Mouse (Mus musculus): Measurements from ENCODE around the gene Atp8a1.

The Atp8a1 gene

GRCm38 (mm10) chr5:67758126-67758525 is 89.1 kb downstream of the Atp8a1 start:
- no peak for DNase-seq

DNA sequence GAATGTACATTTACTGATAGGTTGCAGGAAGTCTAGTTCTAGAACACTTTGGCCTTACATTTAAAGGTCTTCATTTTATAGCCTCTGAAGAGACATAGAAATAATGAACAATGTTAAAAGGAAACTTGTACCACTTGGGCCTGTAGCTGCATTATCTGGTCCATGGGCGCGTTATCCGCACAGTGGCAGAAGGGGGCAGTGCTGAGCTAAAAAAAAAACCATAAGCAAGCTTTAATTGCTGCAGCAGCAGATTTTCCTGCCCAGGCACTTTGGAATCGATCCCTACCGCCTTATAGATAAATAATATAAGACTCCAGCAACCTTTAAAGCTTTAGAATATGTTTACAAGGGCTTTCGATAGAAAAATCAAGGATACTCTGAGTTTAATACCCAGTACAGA is 91.1 kb downstream of the Atp8a1 start:
- DNase-seq, result peak in 1 of 2 experiments; percentile 47

- no peak for DNase-seq
Observed at GRCm38 (mm10) chr5:67753057-67753456, 94.2 kb downstream of the Atp8a1 start.

DNA sequence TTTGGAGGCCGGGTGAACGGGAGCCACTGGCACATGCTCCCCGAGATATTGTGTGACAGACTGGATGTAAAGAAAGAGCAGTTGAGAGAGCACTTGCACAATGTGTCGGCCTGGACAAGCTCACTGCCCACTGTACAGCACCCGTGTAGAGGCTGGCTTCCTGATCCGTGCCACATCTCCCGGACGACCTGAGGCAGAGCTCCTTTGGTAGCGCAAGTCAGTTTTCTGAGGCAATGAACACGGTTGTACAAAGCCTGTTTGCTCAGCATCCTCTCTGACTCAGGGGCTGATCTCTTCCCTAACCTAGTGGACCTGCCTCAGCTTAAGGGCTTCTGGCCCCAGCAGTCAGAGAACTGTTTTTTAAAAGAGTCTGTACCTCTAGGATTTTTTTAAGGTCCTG is 94.6 kb downstream of the Atp8a1 start:
- DNase-seq, result no peak

DNA sequence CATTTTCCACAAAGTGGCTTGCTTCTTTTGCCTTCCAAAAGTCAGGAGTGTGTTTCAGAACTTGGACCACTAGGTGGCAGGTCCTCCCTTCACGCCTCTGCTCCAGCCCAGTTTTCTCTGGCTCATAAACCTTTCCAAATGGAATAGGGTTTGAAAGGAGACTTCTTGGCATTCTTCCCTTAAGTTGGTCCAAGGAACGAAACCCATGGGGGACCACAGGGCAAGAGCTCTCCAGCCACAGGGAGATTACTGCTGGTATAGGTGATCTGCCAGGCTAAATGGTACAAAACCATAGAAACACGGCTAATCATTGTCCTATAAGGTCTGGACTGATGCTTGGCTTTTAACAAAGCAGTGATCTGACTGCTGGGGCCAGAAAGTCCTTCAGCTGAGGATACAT is 95.2 kb downstream of the Atp8a1 start:
- DNase-seq, result peak in 1 of 2 experiments; percentile 29

- DNase-seq, result no peak
Observed at GRCm38 (mm10) chr5:67739261-67739660, 108.0 kb downstream of the Atp8a1 start.

DNA sequence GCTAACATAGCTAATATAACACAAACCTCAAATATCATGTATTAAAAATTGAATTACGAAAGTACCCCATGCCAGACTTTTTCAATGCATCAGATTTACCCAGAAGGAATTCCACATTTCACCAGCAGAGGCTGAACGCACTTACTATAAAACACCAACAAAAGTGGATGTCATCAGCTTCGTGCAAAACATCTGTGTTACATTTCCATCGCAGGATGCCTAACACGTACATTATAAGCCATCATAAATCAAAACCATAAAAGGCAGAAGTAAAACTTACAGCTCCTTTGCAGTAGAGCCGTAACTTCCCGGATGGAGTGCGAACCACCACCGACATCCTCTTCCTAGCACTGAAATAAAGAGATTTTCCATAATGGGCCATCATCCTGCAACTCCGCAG is 109.1 kb downstream of the Atp8a1 start:
- no peak for DNase-seq

- no peak for DNase-seq
Observed at GRCm38 (mm10) chr5:67735771-67736170, 111.5 kb downstream of the Atp8a1 start.

DNA sequence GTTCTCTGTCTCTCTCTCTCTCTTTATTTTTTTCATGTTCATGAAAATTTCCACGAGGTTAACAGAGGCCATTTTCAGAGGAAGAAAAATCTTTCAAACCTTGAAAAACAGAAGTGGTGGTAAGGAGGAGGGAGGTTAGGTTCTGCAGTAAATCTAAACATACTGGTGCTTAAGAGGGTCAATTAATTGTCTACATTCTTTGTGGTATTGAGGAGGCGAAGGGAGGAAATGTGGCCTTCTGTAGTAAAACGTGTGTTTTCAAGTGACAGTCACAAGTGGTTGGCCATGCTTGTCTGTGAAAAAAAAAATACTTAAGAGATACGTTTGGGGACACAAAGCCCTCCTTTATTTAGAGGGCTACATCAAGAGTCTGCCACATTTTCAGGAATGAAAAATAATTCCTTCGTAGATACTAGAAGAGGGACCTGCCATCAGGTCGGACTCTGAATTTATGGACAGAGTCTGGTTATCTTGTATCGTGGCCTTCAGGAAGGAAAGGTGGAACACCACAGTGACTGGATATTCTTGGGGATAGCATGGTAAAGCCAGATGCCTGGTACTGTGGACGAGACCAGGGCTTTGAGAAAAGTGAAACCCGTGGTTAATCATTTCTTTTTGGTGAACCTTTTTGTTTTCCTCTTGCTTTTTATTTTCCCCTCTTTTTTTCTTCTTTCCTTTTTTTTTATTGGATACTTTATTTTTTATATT is 113.5 kb downstream of the Atp8a1 start:
- DNase-seq, result no peak

- DNase-seq, result no peak
Observed at GRCm38 (mm10) chr5:67733150-67733549, 114.1 kb downstream of the Atp8a1 start.

DNA sequence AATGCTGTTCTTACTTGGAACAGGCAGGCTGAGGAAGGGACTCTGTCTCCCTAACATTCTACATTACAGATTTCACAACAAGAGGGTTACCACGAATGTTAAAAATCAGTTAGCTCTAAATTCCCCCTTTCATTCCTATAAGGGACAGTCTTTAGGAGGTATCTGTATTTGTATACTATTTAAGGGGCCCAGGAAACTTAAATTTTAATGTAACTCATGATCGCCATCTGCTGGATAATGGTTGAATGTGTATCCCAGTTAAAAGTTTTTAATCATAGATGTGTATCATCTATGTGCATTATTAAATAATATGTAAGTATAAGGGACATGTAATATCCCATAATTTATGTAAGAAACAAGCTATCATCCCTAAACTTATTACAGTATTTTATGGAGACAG is 119.5 kb downstream of the Atp8a1 start:
- no peak for DNase-seq

DNA sequence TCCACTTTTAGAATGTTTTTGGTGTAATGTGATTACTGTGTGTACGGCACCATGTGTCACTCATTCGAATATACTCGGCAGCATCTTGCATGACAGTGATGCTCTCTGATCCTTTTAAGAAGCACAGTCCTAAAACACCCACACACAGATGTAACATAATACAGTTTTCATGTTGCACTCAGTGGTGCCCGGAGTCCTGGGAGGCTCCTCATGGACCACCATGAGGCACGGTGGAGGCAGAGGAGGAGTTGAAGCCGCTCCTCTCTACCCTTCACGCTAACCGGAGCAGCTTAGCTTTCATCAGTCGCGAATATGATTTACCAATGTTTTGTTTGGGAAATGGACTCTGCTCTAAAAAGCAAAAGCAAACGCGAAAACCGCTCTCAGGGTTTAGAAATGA is 120.4 kb downstream of the Atp8a1 start:
- no peak for DNase-seq

- DNase-seq, result no peak
Observed at GRCm38 (mm10) chr5:67701641-67702040, 145.6 kb downstream of the Atp8a1 start.

DNA sequence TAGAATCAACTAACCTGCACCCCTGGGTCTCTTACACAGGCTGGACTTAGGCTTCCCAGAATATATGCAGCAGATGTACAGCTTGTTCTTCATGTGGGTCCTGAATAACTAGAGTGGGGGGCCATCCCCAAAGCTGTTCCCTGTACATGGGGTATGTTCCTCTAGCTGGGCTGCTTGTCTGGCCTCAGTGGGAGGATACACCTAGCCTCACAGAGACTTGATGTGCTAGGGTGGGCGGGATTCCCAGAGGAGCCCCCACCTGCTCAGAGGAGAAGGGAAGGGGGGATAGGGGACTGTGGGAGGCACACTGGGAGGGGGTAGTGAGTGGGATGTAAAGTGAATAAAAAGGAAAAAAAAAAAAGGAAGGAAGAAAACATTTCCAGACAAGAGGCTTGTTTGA is 147.8 kb downstream of the Atp8a1 start:
- DNase-seq, result no peak

- DNase-seq, result no peak
Observed at GRCm38 (mm10) chr5:67698176-67698575, 149.1 kb downstream of the Atp8a1 start.

DNA sequence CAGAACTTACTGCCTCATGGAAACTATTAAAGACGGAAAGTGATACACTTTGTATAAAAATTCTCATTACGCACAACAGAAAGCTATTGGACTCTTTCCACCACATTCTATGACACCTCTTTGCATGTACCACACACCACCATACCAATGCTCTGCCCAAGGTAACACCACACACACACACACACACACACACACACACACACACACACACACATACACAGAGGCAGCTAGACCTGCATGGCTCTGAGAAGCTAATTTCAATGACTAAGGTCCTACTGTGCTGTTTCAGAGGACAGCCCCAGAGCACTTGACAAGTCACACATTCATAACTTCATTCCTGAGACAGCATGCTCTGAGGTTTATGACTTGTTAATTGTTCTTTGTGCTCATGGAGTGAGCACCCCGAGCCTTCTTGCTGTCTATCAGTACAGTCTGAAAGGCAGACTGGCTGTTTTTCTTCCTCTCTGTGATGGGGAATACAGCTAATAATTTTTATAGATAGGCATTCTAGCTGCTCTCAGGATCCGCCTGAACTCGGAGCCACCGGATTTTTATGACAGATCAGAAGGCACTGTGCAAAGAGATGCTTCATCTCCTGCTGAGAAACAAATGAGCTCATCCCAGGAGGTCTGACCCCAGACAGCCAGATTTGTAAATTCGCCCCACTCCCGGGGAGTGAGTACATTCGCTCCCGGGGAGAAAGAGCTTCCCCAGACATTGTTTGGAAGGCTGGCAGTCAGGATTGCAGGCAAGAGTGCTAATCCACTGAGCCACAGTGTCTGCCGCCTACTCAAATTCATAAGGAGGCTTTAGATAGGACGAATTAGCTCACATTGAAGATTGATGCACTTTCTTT is 150.3 kb downstream of the Atp8a1 start:
- no peak for DNase-seq

GRCm38 (mm10) chr5:67695055-67695710 is 152.1 kb downstream of the Atp8a1 start:
- DNase-seq, result no peak

- no peak for DNase-seq
Observed at GRCm38 (mm10) chr5:67690336-67690735, 156.9 kb downstream of the Atp8a1 start.

DNA sequence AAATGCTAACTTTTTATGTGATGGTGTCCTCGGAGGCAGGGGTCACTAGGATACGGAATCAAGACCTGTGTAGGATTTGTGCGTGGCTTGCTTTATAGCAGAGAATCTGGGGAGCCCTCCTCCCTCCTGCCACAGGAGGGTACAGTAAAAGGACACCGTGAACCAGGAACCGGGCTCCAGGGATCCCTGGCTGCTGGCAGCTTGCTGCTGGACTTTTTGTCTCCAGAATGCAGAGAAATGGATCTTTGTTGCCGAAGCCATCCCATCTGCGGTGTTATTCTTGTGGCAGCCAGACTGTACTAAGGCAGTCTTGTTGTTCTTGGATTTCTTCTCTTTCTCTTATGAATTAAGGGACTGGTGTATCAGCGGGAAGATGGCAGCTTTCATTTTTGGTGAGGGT is 159.2 kb downstream of the Atp8a1 start:
- no peak for DNase-seq

DNA sequence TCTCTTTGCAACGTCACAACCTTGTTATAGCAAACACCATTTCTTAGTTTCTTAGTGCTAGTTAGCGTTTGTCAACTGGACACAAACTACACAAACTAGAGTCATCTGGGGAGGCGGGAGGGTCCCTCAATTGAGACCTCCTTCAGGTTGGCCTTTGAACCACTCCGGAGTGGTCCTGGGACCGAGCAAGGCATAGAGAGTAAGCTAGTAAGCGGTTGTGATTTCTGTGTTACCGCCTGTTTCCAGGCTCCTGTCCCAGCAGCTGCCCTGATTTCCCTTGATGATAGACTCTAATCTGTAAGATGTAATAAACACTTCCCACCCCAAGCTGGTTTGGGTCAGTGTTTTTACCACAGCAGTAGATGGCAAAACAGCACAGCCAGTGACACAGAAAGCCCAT is 161.3 kb downstream of the Atp8a1 start:
- DNase-seq, result no peak

GRCm38 (mm10) chr5:67685461-67685860 is 161.8 kb downstream of the Atp8a1 start:
- DNase-seq, result no peak

GRCm38 (mm10) chr5:67678819-67679218 is 168.4 kb downstream of the Atp8a1 start:
- no peak for DNase-seq

DNA sequence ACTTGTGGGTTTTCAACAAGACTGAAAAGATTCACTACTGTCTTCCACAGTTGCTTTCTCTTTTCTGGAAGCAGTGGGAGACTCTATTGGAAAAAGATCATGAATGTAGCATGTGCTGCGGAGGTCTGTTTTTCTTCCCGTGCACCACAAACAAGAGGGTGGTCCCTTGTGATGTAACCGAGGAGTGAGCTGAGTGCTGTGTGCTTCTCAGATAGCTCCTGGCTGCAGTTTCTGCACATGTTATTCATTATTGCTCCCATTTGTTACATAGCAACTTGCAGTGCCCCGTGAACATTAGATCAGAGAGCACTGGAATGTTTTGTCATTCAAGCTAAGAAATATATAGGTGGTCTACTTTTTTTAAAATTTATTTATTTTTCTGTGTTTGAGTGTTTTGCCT is 174.2 kb downstream of the Atp8a1 start:
- no peak for DNase-seq

- no peak for DNase-seq
Observed at GRCm38 (mm10) chr5:67670158-67670557, 177.1 kb downstream of the Atp8a1 start.
